Mouse (Mus musculus) common myeloid progenitor, adult 5-6 weeks (primary cell): ENCODE results near the gene Rgs16. TPM values are rescaled to one million over a fixed set of nuclear protein-coding genes. Genes with fewer than 3 reads are reported as not detected.

Source experiments
- ATAC-seq: replicated peaks from 2 replicates; pipeline ENCODE4 v1.8.0; 2016; ENCODE audit warnings: low read depth, mild to moderate bottlenecking, moderate TSS enrichment, inconsistent platforms; ENCODE audit not compliant: poor library complexity, severe bottlenecking
- total RNA-seq: library from RNA; stranded (forward); fragments of 200-1000, 187-1606 nt; gene quantifications from 2 replicates; pipeline ENCODE4 v1.2.3, GENCODE M21; 2017

Rgs16 gene
- total RNA-seq, 1 experiment from 2014 or later: not detected

- no peak for ATAC-seq
These were observed 22.2 kb upstream of the Rgs16 start for GRCm38 (mm10) chr1:153717990-153718389.

DNA sequence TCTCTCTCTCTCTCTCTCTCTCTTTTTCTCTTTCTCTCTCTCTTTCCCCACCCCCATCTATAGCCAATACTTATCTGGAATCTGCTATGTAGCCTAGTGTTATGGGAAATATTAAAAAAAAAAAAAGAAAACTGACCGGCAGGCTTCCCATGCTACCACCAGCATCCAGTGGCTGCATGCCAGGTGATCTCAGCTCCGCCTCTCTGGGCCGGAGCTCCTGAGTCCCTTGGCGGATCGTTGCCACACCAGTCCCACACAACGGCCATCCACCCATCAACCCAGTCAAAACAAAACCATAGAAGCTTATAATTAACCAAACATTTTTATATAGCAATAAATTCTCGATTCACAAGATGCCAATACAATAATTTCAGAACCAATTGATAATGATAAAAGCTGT, 19.2 kb upstream of the Rgs16 start:
- no peak for ATAC-seq

DNA sequence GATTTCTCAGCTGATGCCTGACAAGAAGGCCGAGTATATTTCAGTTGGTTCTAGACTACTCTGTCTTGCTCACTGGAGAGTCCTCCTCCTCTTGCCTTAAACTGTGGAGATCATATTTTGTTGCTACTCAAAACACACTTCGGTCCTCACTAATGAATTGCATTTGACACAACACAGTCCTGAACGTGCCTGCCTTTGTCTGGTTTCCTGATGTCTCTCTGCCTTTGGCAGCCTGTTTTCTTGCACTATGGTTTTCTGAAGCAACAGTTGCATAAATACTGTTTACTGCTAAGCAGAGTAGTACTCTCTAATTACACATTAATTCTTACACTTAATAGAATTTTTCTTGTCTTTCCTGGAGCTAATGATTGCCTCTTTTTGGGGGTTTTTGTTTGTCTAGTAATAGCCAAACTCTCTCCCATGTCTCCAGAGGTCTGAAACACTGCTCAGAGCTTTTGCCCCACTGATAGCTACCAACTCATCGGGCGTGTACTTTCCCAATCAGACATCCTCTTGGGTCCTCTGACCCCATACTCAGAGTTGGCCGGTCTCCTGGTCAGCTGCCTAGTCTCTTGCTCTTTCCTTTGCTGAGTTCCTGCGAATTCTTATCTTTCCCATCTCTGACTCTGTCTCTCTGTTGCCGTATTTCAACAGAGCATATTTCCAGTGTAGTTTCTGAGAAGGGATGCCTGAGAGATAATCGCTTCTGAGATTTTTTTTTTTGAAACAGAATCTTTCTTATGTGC, 18.4 kb upstream of the Rgs16 start:
- no peak for ATAC-seq

DNA sequence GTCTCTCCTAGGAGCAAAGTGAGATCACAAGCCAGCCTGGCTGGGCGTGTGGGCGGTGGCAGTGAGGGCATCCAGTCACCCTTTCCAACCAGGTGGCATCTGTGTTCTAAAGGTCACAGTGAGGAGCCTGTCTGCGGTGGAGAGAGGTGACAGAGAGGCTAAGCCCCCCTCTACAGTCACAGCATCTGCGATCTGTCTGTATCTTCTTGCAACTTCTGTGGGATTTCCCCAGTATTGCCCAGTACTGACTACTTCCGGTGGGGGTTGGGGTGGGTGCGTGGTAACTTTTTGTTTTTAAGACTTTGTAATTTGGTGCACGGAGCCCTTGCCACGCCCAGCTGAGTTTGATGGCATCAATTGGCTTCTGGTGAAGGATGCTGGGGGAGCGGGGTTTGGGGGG, 16.7 kb upstream of the Rgs16 start:
- ATAC-seq: no peak

DNA sequence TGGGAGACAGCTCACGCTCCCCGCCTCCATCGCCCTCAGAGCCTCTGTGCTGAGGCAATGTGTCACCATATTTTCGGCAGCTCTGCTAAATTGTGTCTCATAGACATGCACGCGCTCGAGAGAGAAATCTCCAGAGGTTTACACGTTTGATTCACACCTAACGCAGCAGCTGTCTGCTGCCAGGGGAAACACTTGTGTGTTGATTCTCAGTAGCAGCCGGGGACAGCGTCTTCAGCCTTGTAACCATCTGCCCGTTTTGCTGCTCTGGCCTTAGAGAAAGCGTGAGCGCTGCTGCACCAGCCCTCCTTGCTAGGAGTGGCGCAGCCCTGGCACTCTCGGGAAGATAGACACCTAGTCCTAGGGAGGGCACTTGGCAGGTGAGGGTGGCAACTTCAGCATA, 13.5 kb upstream of the Rgs16 start:
- ATAC-seq: no peak

- ATAC-seq: no peak
These were observed 10.3 kb upstream of the Rgs16 start for GRCm38 (mm10) chr1:153729806-153730205.

DNA sequence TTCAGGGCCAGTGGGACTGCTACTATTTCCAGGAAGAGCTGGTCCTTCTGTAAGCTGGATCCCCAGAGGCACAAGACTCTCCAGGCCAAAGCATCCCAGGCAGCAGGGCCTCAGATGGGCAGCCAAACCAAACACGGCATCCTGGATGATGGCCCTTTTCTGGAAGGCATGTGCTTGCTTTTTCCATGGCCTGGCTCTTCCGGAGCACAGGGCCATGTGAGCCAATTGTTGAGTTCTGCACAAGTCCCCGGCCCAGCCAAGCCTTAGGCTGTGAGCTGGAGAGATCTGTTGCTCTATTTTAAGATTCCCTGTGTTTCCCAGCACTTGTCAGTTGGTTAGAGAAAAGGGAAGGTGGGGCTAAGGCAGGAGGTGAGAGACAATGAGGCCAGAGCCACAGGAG, 9.5 kb upstream of the Rgs16 start:
- no peak for ATAC-seq

GRCm38 (mm10) chr1:153733181-153733580, 7.0 kb upstream of the Rgs16 start:
- ATAC-seq: no peak

DNA sequence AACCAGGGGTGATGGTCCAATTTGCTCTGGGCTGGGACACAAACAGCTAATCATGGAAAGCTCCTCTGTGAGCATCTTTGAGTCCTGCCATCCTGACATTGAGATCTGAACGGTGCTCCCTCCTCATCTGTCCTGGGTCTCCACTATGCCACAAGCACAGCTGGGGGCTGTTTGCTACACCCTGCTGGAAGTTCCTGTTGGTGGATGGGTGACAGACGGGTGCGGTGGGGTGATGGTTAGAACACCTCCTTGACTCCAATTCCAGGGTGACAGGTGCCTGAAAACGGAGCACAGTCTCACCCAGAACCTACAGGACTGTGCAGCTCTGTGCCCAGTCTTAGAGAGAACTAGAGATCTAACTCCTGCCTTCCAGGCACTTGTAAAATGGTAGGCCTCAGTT, 5.3 kb upstream of the Rgs16 start:
- no peak for ATAC-seq

GRCm38 (mm10) chr1:153736096-153736495, 4.1 kb upstream of the Rgs16 start:
- ATAC-seq: no peak

DNA sequence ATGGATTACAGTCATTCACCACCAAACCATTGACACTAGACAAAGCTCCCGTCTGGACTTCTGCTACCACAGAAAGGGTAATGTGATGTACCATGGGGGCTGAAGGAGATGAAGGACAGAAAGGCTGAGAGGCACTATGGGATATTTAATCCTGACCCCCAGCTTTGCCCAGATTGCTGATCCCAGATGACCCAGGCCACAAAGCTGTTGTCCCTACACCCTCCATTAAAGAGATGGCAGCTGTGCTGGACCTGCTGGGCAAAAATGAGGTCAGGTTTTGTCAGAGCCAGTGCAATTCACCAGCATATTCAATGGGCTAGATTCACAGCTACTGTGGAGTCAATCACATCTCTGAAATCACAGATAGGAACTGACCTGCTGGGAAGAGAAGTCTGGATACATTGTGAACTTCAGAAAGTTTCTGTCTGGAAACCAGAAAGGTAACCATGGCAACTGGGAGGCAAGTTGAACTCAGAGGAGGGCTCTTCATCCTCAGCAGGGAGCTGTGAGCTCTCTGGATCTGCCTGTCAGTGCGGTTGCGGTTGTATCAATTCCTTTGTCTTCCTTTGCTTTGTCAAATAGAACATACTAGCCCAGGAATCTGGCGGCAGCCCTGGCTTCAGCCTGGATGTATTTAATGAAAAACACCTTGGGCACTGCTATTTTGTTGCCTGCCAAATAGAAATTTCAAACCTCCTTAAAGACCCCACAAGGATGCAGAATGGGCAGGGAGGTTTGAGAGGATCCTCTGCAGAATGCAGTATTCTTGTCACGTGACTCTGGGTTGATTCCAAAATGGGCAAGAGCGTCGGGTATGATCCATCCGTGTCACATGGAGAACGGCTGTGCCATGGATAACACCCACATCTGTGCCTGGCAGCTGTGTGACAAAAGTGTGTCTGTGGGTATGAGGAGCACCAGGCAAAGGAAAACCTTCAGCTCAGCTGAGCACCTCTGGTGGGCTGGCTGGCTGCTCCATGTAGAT, 2.8 kb upstream of the Rgs16 start:
- ATAC-seq: no peak

- ATAC-seq: no peak
These were observed 623 bp upstream of the Rgs16 start for GRCm38 (mm10) chr1:153739437-153740015.

DNA sequence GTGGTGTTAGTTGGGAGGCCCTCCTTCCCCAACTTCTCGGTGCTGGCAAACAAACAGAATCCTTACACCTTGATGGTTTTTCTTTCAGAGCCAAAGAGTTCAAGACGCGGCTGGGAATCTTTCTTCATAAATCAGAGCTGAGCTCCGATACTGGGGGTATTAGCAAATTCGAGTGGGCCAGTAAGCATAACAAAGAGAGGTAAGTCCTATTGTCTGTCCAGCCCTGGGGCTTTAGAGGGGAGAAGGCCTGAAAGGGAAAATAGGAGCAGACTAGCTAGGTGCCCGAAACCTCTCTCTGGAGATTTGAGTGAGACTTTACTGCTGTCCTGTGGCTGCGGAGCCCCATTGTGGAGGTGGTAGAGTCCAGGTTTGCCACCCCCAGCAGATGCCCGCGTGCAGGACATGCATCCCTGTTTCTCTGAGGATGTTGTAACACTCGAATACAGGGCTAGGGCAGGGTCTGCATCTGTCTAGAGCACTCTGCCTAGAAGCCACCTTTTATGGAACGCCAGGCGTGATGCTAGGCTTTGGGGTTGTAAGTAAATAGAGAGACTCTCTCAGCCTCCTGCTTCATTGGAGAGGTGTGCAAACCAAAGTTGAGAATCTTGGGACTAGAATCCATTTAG, 739 bp downstream of the Rgs16 start:
- ATAC-seq: no peak

GRCm38 (mm10) chr1:153741551-153742316, 1.6 kb downstream of the Rgs16 start:
- ATAC-seq: no peak

- 0 out of 2 replicates have a peak, but pooled peaks have one; percentile 31 for ATAC-seq
These were observed 2.4 kb downstream of the Rgs16 start for GRCm38 (mm10) chr1:153742374-153743155.

GRCm38 (mm10) chr1:153746119-153746670, 6.0 kb downstream of the Rgs16 start:
- no peak for ATAC-seq

GRCm38 (mm10) chr1:153746728-153747127, 6.6 kb downstream of the Rgs16 start:
- peak; percentile 27; the same call in 1 of the 2 replicates for ATAC-seq

DNA sequence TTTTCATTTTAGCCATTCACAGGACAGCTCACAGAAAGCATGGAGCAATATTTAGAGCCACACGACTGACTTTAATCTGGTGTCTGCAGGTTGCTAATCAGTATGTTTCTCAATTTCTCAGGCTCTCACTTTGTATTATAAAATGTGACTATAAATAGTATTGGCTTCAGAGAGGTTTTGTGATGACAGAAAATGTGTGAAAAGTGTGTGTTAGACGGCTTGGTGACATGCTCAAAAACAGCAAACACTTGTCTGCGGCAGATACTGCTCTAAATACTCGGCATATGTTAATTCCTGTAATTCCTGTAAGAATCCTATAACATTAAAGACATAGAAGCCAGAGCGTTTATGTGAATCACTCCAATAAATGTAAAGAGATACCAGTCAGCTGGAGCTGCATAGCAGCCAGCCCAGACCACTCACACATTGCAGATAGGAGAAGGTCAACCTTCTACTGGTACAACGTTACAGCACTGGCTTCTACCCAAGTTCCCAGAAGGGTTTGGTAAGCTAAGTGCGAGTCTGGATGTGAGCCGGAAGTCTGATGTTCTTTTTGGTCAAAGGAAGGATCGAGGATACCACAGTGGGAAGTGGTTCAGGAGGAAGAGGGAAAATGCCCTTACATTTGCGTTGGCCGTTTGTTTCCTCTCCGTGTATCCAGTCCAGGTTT, 7.8 kb downstream of the Rgs16 start:
- ATAC-seq: no peak
